Mouse (Mus musculus) spleen, adult 2 months (tissue): ENCODE results near the gene Gm10721. TPM values are rescaled to one million over a fixed set of nuclear protein-coding genes. Genes with fewer than 3 reads are reported as not detected.
A peak's percentile ranks its signal among the peaks of the same experiment; 100 is the strongest.
"Not testable (repeated sequence)": the region's sequence is repeated elsewhere in the genome, so short reads cannot be mapped to it uniquely, and the experiment has no call there.

ENCODE experiments used
- DNase-seq, 2 experiments: peaks; one replicate each; pipeline versions ENCODE4 v3.0.0 to v3.0.0-alpha.2; 2012 to 2021; ENCODE audit warnings: low spot score in 2 of 2, low read depth in 1 of 2
- H3K27ac ChIP-seq: fragments of 200-500 bp; 2 replicates; pipeline ENCODE4 v1.5.1; 2012; ENCODE audit warnings: low read length, inconsistent platforms; ENCODE audit not compliant: insufficient read depth
- H3K27me3 ChIP-seq: fragments of 200-500 bp; 2 replicates; pipeline ENCODE4 v1.6.1; 2012; ENCODE audit warnings: mild to moderate bottlenecking, moderate library complexity, low read length, inconsistent platforms; ENCODE audit not compliant: control insufficient read depth, insufficient read depth
- H3K36me3 ChIP-seq: fragments of 200-500 bp; 2 replicates; pipeline ENCODE4 v1.6.1; 2012; ENCODE audit warnings: mild to moderate bottlenecking, low read length, inconsistent platforms; ENCODE audit not compliant: control insufficient read depth, insufficient read depth
- H3K4me1 ChIP-seq: fragments of 200-500 bp; 2 replicates; pipeline ENCODE4 v1.6.1; 2011; ENCODE audit warnings: inconsistent platforms; ENCODE audit not compliant: control insufficient read depth, insufficient read depth, insufficient read length
- H3K4me3 ChIP-seq: fragments of 200-500 bp; 2 replicates; pipeline ENCODE4 v1.5.1; 2011; ENCODE audit warnings: mild to moderate bottlenecking, inconsistent platforms; ENCODE audit not compliant: insufficient read depth, insufficient read length; ENCODE audit errors: extremely low read depth
- WGBS: fragments of 180-500 bp; shearing (Covaris S2); methylation state at CpG from one replicate; pipeline ENCODE4 v1.1.7; 2018; 5-methylcytosine and 5-hydroxymethylcytosine counted together
- polyA plus RNA-seq: library from polyadenylated mRNA; depleted of rRNA; stranded (reverse); fragments of >200 nt; gene quantifications from 2 replicates; pipeline ENCODE4 v1.2.3, GENCODE M21; 2012

The Gm10721 gene
- polyA plus RNA-seq, 1 experiment: not detected

DNA sequence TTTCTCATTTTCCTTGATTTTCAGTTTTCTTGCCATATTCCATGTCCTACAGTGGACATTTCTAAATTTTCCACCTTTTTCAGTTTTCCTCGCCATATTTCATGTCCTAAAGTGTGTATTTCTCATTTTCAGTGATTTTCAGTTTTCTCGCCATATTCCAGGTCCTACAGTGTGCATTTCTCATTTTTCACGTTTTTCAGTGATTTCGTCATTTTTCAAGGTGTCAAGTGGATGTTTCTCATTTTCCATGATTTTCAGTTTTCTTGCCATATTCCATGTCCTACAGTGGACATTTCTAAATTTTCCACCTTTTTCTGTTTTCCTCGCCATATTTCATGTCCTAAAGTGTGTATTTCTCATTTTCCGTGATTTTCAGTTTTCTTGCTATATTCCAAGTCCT lies 12.7 kb downstream of the Gm10721 start:
- not testable (repeated sequence) for H3K27me3 ChIP-seq, H3K27ac ChIP-seq, H3K4me3 ChIP-seq, H3K36me3 ChIP-seq, H3K4me1 ChIP-seq
- WGBS: 71% methylated on average over 5 of the region's 6 CpGs
- DNase-seq: peak in 1 of 2 experiments; percentile 72

GRCm38 (mm10) chr9:3026136-3026535 lies 13.2 kb downstream of the Gm10721 start:
- H3K27me3 ChIP-seq, H3K36me3 ChIP-seq, H3K4me1 ChIP-seq, H3K4me3 ChIP-seq, DNase-seq, H3K27ac ChIP-seq: not testable (repeated sequence)
- WGBS: 79% methylated on average over 5 of the region's 5 CpGs

DNA sequence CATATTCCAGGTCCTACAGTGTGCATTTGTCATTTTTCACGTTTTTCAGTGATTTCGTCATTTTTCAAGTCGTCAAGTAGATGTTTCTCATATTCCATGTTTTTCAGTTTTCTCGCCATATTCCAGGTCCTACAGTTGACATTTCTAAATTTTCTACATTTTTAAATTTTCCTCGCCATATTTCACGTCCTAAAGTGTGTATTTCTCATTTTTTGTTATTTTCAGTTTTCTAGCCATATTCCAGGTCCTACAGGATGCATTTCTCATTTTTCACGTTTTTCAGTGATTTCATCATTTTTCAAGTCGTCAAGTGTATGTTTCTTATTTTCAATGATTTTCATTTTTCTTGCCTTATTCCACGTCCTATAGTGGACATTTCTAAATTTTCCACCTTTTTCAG lies 13.8 kb downstream of the Gm10721 start:
- DNase-seq, H3K27ac ChIP-seq, H3K4me3 ChIP-seq, H3K4me1 ChIP-seq, H3K27me3 ChIP-seq, H3K36me3 ChIP-seq: not testable (repeated sequence)
- WGBS: 68% methylated on average over 9 of the region's 9 CpGs

DNA sequence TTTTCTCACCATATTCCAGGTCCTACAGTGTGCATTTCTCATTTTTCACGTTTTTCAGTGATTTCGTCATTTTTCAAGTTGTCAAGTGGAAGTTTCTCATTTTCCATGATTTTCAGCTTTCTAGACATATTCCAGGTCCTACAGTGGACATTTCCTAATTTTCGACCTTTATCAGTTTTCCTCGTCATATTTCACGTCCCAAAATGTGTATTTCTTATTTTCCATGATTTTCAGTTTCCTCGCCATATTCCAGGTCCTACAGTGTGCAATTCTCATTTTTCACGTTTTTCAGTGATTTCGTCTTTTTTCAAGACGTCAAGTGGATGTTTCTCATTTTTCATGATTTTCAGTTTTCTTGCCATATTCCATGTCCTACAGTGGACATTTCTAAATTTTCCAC lies 14.3 kb downstream of the Gm10721 start:
- H3K4me1 ChIP-seq, H3K36me3 ChIP-seq, H3K27ac ChIP-seq, H3K27me3 ChIP-seq, H3K4me3 ChIP-seq: not testable (repeated sequence)
- DNase-seq: peak in 1 of 2 experiments; percentile 64
- WGBS: 72% methylated on average over 9 of the region's 9 CpGs

DNA sequence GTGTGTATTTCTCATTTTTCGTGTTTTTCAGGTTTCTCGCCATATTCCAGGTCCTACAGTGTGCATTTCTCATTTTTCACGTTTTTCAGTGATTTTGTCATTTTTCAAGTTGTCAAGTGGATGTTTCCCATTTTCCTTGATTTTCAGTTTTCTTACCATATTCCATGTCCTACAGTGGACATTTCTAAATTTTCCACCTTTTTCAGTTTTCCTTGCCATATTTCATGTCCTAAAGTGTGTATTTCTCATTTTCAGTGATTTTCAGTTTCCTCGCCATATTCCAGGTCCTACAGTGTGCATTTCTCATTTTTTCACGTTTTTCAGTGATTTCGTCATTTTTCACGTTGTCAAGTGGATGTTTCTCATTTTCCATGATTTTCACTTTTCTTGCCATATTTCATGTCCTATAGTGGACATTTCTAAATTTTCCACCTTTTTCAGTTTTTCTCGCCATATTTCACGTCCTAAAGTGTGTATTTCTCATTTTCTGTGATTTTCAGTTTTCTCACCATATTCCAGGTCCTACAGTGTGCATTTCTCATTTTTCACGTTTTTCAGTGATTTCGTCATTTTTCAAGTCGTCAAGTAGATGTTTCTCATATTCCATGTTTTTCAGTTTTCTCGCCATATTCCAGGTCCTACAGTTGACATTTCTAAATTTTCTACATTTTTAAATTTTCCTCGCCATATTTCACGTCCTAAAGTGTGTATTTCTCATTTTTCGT lies 16.5 kb downstream of the Gm10721 start:
- not testable (repeated sequence) for H3K27ac ChIP-seq, H3K4me3 ChIP-seq, H3K36me3 ChIP-seq, H3K27me3 ChIP-seq, H3K4me1 ChIP-seq
- 65% methylated on average over 14 of the region's 16 CpGs for WGBS
- peak in 1 of 2 experiments; percentile 30 for DNase-seq

DNA sequence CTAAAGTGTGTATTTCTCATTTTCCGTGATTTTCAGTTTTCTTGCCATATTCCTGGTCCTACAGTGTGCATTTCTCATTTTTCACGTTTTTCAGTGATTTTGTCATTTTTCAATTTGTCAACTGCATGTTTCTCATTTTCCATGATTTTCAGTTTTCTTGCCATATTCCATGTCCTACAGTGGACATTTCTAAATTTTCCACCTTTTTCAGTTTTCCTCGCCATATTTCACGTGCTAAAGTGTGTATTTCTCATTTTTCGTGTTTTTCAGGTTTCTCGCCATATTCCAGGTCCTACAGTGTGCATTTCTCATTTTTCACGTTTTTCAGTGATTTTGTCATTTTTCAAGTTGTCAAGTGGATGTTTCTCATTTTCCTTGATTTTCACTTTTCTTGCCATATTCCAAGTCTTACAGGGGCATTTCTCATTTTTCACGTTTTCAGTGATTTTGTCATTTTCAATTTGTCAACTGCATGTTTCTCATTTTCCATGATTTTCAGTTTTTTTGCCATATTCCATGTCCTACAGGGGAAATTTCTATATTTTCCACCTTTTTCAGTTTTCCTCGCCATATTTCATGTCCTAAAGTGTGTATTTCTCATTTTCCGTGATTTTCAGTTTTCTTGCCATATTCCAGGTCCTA lies 17.9 kb downstream of the Gm10721 start:
- not testable (repeated sequence) for H3K27ac ChIP-seq, H3K27me3 ChIP-seq, H3K4me3 ChIP-seq, H3K36me3 ChIP-seq, H3K4me1 ChIP-seq
- DNase-seq: peak in 1 of 2 experiments; percentile 99
- 58% methylated on average over 2 of the region's 10 CpGs for WGBS

GRCm38 (mm10) chr9:3034299-3034698 lies 21.4 kb downstream of the Gm10721 start, which contains the start of gene Gm17535:
Gene Gm17535, plus strand, starts transcription at chr9:3034599.
- not testable (repeated sequence) for H3K4me3 ChIP-seq

GRCm38 (mm10) chr9:3036577-3036976 lies 23.6 kb downstream of the Gm10721 start, which contains the start of gene Gm10715:
Gene Gm10715, plus strand, starts transcription at chr9:3036877.
- H3K4me3 ChIP-seq, H3K27ac ChIP-seq, DNase-seq, H3K27me3 ChIP-seq, H3K36me3 ChIP-seq, H3K4me1 ChIP-seq: not testable (repeated sequence)
- 84% methylated on average over 8 of the region's 8 CpGs for WGBS

More at GRCm38 (mm10) chr9:3034299-3034698, 21.4 kb downstream of the Gm10721 start, which contains the start of gene Gm17535:
- not testable (repeated sequence) for H3K36me3 ChIP-seq, H3K27ac ChIP-seq, H3K27me3 ChIP-seq, H3K4me1 ChIP-seq, DNase-seq
- WGBS: 81% methylated on average over 1 of the region's 8 CpGs

DNA sequence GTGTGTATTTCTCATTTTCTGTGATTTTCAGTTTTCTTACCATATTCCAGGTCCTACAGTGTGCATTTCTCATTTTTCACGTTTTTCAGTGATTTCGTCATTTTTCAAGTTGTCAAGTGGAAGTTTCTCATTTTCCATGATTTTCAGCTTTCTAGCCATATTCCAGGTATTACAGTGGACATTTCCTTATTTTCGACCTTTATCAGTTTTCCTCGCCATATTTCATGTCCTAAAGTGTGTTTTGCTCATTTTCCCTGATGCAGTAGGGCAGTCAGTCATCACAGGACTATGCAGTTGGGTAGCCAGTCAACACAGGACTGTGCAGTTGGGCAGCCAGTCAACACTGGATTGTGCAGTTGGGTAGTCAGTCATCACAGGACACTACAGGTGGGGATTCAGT lies 25.2 kb downstream of the Gm10721 start:
- not testable (repeated sequence) for H3K4me3 ChIP-seq, H3K27me3 ChIP-seq, H3K36me3 ChIP-seq, H3K27ac ChIP-seq, H3K4me1 ChIP-seq
- peak in 1 of 2 experiments; percentile 27 for DNase-seq
- WGBS: 71% methylated on average over 4 of the region's 4 CpGs
